ENCODE assay signal across 3 mouse cellular contexts in genomic region chr4:145305661-145306362, GRCm38 (mm10). TPM values are rescaled to one million over a fixed set of nuclear protein-coding genes. Genes with fewer than 3 reads are reported as not detected.
"Had no signal": no experiment of that assay in that cellular context is flagged by ENCODE, and none has a peak within 500 bp of the region (broad histone marks: within the 10 kb centered on the region; RNA-seq: fewer than 3 reads in every experiment).

No protein-coding gene starts in this region.

RNA-seq across cellular contexts. Expression of gene Tnfrsf8, which starts 9.2 kb away (rescaled TPM):
- polyA plus RNA-seq: liver, embryonic 12.5 days; liver, embryonic 16.5 days; neural tube, embryonic 14.5 days had no signal
